Mouse (Mus musculus) E14TG2a.4 (cell line): ENCODE data around the gene Hcfc1.

Experiments
- CTCF ChIP-seq: conservative IDR thresholded peaks from 2 replicates; pipeline ENCODE4 v1.5.1; 2014; ENCODE audit warnings: low read length
- NANOG ChIP-seq: IDR thresholded peaks from 2 replicates; pipeline ENCODE4 v1.6.1; 2014; ENCODE audit warnings: borderline replicate concordance, low read length, mixed read lengths
- POU5F1 ChIP-seq: IDR thresholded peaks from 2 replicates; pipeline ENCODE4 v1.6.1; 2014; ENCODE audit warnings: low read length, borderline replicate concordance

- TF ChIP-seq CTCF (peak; percentile 49), NANOG (no peak), POU5F1 (no peak)
Measured at GRCm38 (mm10) chrX:73948647-73949046, 17.5 kb downstream of the Hcfc1 start.
